Mouse (Mus musculus): ENCODE results near the gene Ccdc15. TPM values are rescaled to one million over a fixed set of nuclear protein-coding genes. Genes with fewer than 3 reads are reported as not detected.
A peak's percentile ranks its signal among the peaks of the same experiment; 100 is the strongest.

Ccdc15 gene
- polyA plus RNA-seq, 1 experiment from 2014 or later = 7.7 TPM

DNA sequence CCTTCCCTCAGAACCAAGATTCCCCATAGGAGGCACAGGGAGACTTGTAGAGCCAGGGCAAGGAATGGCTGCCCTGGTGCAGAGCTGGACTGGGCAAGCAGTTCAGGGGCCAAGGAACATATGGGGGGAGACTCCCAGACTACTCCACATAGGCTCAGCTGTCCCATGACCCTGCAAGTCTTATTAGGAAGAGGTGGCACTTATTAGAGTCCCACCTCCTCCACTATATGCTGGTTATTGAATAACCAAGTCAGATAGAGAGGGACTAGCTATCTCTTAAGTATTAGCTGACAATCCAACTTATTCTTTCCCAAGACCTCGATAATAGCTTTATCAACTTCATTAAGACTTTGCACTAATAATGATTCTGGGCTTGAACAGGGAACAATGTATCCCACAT lies 102.4 kb downstream of the Ccdc15 start:
- H3K4me2 ChIP-seq (replicated peaks) = no peak overlapping the region
- WGBS = 93% methylated on average over 1 of the region's 1 CpGs
- H3K4me1 ChIP-seq = no peaks in the 10 kb centered on the region
- H3K9me3 ChIP-seq = no peaks in the 10 kb centered on the region
- H3K36me3 ChIP-seq = no peaks in the 10 kb centered on the region
- ATAC-seq (ENCODE audit: low FRiP score, low read depth) = no peak
- H3K27me3 ChIP-seq (replicated peaks) = no peaks in the 10 kb centered on the region
- H3K9ac ChIP-seq = no peak overlapping the region
- no peak overlapping the region for H3K4me3 ChIP-seq
- no peak overlapping the region for H3K27ac ChIP-seq

DNA sequence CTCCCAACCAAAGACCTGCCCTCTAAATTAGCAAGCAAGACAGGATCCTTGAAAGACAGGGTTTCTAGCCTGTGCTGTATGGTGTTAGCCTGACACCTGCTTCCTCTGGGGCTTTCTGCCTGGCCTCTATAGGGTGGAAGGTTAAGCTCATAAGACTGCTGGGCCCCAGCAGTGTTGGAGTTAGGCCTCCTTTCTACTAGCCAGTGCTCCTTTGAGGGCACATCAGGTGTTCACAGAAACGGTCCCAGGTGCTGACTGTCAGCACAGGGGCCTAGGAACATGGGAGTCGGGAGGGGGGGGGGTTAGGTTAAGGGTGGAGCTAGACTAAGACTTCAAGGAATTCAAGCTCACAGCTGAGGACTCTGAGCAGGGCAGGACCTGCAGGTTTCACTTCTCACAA lies 102.8 kb downstream of the Ccdc15 start:
- Histone ChIP-seq H3K27me3 (replicated peaks) (no peaks in the 10 kb centered on the region), H3K27ac (no peak overlapping the region), H3K9me3 (no peaks in the 10 kb centered on the region), H3K4me2 (replicated peaks) (no peak overlapping the region), H3K9ac (no peak overlapping the region), H3K4me3 (no peak overlapping the region), H3K36me3 (no peaks in the 10 kb centered on the region), H3K4me1 (no peaks in the 10 kb centered on the region)
- ATAC-seq (ENCODE audit: low FRiP score, low read depth) = no peak
- WGBS = 69% methylated on average over 2 of the region's 2 CpGs

DNA sequence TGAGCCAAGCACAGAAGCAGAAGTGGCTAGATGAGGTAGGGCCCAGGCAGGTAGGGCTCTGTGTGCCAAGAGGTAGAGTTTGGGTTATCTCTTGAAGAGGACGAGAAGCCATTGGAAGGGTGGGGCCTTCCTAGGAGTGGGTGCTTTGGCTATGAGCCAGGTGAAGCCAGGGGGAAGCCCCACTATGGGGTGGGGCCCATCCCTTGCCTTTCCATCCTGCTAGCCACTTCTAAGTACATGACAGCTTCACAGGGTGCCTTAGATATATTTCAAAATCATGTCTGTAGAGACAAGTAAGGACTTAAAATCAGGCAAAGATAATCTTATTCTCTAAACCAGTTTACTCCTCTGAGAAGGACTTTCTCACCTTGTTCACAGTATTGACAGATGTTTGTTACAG lies 103.6 kb downstream of the Ccdc15 start:
- H3K27ac ChIP-seq = no peak overlapping the region
- no peaks in the 10 kb centered on the region for H3K27me3 ChIP-seq (replicated peaks)
- no peak for ATAC-seq (ENCODE audit: low FRiP score, low read depth)
- no peaks in the 10 kb centered on the region for H3K9me3 ChIP-seq
- H3K9ac ChIP-seq = no peak overlapping the region
- no peaks in the 10 kb centered on the region for H3K4me1 ChIP-seq
- no peak overlapping the region for H3K4me3 ChIP-seq
- WGBS = 83% methylated on average over 1 of the region's 1 CpGs
- H3K4me2 ChIP-seq (replicated peaks) = no peak overlapping the region
- H3K36me3 ChIP-seq = no peaks in the 10 kb centered on the region

DNA sequence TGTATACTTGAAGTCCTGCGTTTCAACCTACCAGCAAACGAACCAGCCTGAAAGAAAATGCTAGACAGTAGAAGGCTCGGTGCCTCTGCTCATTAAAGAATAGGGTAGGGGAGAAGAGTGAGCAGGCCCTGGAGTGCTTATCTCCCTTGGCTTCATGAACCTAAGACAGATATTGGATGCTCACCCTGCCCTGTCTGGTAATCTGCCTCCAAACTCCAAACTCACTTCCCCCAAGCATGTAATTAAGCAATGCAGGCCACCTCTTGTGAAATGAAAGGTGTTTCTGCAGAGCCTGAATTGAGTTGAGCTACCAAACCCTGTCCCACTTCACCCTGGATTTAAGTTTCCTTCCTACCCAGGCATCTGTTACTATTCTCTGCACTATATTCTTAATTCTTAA lies 105.5 kb downstream of the Ccdc15 start:
- Histone ChIP-seq H3K9ac (no peak overlapping the region), H3K4me1 (no peaks in the 10 kb centered on the region), H3K27me3 (replicated peaks) (no peaks in the 10 kb centered on the region), H3K9me3 (no peaks in the 10 kb centered on the region), H3K36me3 (no peaks in the 10 kb centered on the region), H3K4me2 (replicated peaks) (no peak overlapping the region), H3K27ac (no peak overlapping the region), H3K4me3 (no peak overlapping the region)
- WGBS = 93% methylated on average over 3 of the region's 3 CpGs
- no peak for ATAC-seq (ENCODE audit: low FRiP score, low read depth)

DNA sequence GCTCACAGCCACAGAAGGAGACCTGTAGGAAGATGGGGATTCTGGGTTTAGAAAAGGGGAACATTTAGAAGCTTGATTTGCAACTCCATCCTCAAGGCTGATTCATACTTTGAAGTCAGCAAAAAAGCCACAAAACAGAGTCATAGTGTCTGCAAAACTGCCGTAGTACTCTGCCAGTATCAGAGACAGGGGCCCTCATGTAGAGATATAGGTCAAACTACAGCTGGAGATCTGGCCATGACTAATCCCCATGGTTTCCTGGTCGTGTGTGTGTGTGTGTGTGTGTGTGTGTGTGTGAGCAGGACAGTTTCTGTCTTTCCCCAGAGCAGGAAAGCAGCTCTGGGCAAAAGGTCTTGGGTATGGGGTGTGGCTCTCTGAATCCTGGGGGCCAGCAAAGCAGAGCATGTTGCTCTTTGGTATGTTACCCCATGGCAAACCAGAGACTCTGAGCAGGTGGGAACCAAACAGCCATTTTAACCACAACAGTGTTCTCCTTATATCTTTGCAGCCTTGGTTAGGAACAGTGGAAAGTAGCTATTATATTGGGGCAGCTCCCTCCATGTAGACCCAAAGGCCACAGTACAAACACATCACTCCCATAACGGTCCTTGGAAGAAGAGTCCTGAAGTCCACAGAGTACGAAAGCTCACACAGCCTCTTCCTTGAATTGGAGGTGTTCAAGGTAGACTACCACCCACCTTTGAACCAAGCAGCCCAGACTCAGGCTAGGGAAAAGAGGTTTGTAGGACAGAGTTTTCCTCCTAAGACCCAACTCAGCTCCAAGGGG lies 112.1 kb downstream of the Ccdc15 start:
- Histone ChIP-seq H3K27me3 (replicated peaks) (no peaks in the 10 kb centered on the region), H3K9ac (no peak overlapping the region), H3K4me2 (replicated peaks) (no peak overlapping the region), H3K36me3 (no peaks in the 10 kb centered on the region), H3K4me3 (no peak overlapping the region), H3K9me3 (no peaks in the 10 kb centered on the region), H3K27ac (no peak overlapping the region), H3K4me1 (no peaks in the 10 kb centered on the region)
- ATAC-seq (ENCODE audit: low FRiP score, low read depth) = no peak
- WGBS = 74% methylated on average over 4 of the region's 4 CpGs

DNA sequence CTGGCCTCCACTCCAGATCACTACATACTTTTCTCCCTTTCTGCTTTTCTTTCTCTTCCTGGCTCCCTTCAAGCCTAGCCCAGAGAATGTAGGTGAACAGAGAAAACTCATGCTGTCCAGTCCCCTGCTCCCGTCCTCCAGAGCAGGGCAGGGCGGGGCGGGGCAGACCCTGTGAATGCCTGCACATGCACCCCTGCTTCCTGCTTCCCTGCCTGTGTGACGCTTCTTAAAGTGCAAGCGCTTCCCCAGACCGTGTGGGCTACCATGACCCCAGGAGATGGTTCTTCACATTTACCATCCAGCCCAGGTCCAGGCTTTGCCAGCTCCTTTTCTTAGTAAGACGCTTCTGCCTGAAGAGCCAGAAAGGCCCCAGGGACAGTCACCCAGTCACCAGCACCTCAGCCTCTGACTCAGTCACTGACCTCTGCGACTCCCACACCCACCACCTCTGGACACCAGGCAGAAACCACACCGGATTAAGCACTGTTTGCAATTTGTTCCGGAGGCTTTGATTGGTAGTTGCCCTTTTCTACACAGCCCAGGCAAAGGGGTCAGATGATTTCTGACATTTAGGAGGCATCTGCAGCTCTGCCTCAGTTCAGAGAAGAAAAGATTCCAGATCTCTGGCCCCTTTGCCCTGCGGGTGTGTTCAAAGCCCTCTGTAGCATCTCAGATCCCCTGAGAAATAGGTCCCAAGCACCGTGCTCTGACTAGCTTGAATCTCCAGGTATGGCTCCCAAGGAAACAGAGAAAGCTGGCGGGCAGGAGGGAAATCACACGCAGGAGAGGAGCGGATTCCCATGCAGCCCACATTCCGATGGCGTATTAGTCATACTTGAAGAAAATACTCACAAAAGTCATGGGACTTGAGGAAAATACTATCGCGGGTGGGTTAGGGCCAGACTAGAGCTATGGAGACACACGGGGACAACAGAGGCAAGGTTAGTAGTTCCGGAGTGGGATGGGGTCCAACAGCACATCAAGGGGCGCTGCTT lies 115.7 kb downstream of the Ccdc15 start:
- H3K9ac ChIP-seq = no peak overlapping the region
- H3K27me3 ChIP-seq (replicated peaks) = no peaks in the 10 kb centered on the region
- no peak for ATAC-seq (ENCODE audit: low FRiP score, low read depth)
- H3K4me1 ChIP-seq = no peaks in the 10 kb centered on the region
- H3K4me2 ChIP-seq (replicated peaks) = no peak overlapping the region
- 69% methylated on average over 22 of the region's 22 CpGs for WGBS
- H3K36me3 ChIP-seq = no peaks in the 10 kb centered on the region
- no peak overlapping the region for H3K4me3 ChIP-seq
- H3K9me3 ChIP-seq = no peaks in the 10 kb centered on the region
- no peak overlapping the region for H3K27ac ChIP-seq

DNA sequence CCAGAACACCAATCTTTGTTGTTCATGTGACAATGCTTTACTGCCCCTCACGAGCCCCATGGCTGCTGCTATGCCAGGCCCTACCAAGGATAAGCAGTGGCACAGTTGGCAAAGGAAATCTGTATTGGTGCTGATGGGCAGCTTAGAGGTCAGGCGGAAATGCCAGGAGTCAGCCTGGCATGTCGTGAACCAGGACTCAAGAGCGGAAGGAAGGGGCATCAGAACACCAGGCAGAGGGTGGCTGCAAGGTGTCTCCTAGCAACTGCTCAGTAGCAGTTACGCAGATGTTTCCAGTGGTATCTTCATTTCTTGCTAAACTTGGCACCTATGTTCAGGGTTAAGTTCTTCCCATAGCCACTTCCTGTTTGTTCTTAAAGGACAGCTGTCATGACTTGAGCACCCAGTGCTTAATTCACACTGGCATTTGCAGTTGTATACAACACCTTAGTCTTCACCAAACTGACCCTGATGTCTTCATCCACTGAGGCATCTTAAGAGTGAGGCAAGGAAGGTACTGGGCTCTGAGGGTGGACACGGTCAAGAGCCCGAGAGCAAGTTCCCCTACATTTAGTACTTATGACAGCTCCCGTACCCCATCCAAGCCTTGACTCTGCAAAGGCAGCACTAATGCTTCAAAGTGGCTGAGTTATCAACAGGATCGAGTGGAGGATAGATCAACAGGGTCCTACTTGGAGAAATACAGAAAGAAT lies 117.6 kb downstream of the Ccdc15 start:
- Histone ChIP-seq H3K4me3 (no peak overlapping the region), H3K4me2 (replicated peaks) (no peak overlapping the region), H3K4me1 (no peaks in the 10 kb centered on the region), H3K9me3 (no peaks in the 10 kb centered on the region), H3K27ac (no peak overlapping the region), H3K9ac (no peak overlapping the region), H3K36me3 (no peaks in the 10 kb centered on the region), H3K27me3 (replicated peaks) (no peaks in the 10 kb centered on the region)
- 92% methylated on average over 9 of the region's 9 CpGs for WGBS
- ATAC-seq (ENCODE audit: low FRiP score, low read depth) = no peak

DNA sequence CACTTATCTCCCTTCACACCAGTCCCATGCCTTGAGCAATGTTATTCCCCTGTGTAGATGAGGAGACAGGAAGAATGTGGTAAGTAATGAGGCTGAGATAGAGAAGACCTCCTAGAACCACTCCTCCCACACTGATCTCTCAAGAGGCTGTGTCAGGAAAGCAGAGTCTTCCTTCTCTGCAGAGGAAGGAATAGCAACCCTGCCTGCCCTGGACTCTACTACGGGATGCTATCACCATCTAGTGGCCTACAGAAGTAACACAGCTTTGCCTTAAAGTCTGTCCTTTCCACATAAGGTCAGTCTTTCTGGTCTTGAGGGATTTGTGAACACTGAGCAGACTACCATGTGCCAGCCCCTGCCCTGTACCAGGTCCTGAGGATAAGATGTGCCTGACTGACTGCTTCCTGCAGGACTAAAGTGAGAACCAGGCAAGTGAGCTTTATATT lies 118.3 kb downstream of the Ccdc15 start:
- Histone ChIP-seq H3K4me1 (no peaks in the 10 kb centered on the region), H3K27me3 (replicated peaks) (no peaks in the 10 kb centered on the region), H3K4me3 (no peak overlapping the region), H3K36me3 (no peaks in the 10 kb centered on the region), H3K4me2 (replicated peaks) (no peak overlapping the region), H3K27ac (no peak overlapping the region), H3K9ac (no peak overlapping the region), H3K9me3 (no peaks in the 10 kb centered on the region)
- 0% methylated on average over 1 of the region's 1 CpGs for WGBS
- peak; percentile 88 for ATAC-seq (ENCODE audit: low FRiP score, low read depth)

Other genes starting within 250 kb of the Ccdc15 start
- gene Pknox2, start 201.0 kb downstream of the Ccdc15 start, polyA plus RNA-seq (2016; fragmentation: Nextera tagmentation; extraction: Ambion mirVana) = 44.6 and 45.2 TPM in 2 replicates
- 11.7 and 13.4 TPM in 2 replicates for gene Tmem218, start 140.2 kb downstream of the Ccdc15 start, polyA plus RNA-seq (2016; fragmentation: Nextera tagmentation; extraction: Ambion mirVana)
- 1.5 and 1.6 TPM in 2 replicates for gene Slc37a2, start 92.7 kb downstream of the Ccdc15 start, polyA plus RNA-seq (2016; fragmentation: Nextera tagmentation; extraction: Ambion mirVana)
- gene Hepacam, start 18.9 kb upstream of the Ccdc15 start, polyA plus RNA-seq (2016; fragmentation: Nextera tagmentation; extraction: Ambion mirVana) = 0.32 and 0.52 TPM in 2 replicates
- 9.9 and 10.1 TPM in 2 replicates for gene Robo4, start 53.5 kb upstream of the Ccdc15 start, polyA plus RNA-seq (2016; fragmentation: Nextera tagmentation; extraction: Ambion mirVana)
- gene Robo3, start 84.8 kb upstream of the Ccdc15 start, polyA plus RNA-seq (2016; fragmentation: Nextera tagmentation; extraction: Ambion mirVana) = 124 and 127 TPM in 2 replicates
- gene Msantd2, start 140.9 kb upstream of the Ccdc15 start, polyA plus RNA-seq (2016; fragmentation: Nextera tagmentation; extraction: Ambion mirVana) = 49.2 and 49.4 TPM in 2 replicates
- 37.7 and 38.2 TPM in 2 replicates for gene Esam, start 179.6 kb upstream of the Ccdc15 start, polyA plus RNA-seq (2016; fragmentation: Nextera tagmentation; extraction: Ambion mirVana)
- 0.58 and 1.3 TPM in 2 replicates for gene Vsig2, start 190.8 kb upstream of the Ccdc15 start, polyA plus RNA-seq (2016; fragmentation: Nextera tagmentation; extraction: Ambion mirVana)
- gene Nrgn, start 204.5 kb upstream of the Ccdc15 start, polyA plus RNA-seq (2016; fragmentation: Nextera tagmentation; extraction: Ambion mirVana) = 7.0 and 10.3 TPM in 2 replicates
- 8.8 and 10.5 TPM in 2 replicates for gene Siae, start 207.3 kb upstream of the Ccdc15 start, polyA plus RNA-seq (2016; fragmentation: Nextera tagmentation; extraction: Ambion mirVana)

Measured in neural tube, embryonic 12.5 days (tissue).